Mouse (Mus musculus): ENCODE results near the gene Sh3d19.
"Not testable (repeated sequence)": the region's sequence is repeated elsewhere in the genome, so short reads cannot be mapped to it uniquely, and the experiment has no call there.

Sh3d19 gene

DNA sequence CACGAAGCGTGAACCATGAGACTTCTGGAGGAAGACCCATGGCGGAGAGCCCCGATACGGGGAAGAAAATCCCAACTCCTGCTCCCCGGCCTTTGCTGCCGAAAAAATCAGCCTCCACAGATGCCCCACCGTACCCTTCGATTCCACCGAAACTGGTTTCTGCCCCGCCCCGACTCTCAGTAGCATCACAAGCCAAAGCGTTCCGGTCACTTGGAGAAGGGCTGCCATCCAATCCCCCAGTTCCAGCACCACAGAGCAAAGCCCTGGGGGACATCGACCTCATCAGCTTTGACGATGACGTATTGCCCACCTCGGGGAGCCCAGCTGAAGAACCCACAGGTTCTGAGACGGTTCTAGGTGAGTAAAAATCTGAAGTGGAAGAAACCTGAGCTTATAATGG is 114.1 kb downstream of the Sh3d19 start:
- in situ Hi-C loops (cut with MboI; ENCODE audit: low sequenced_read_pairs), result no loop called here

DNA sequence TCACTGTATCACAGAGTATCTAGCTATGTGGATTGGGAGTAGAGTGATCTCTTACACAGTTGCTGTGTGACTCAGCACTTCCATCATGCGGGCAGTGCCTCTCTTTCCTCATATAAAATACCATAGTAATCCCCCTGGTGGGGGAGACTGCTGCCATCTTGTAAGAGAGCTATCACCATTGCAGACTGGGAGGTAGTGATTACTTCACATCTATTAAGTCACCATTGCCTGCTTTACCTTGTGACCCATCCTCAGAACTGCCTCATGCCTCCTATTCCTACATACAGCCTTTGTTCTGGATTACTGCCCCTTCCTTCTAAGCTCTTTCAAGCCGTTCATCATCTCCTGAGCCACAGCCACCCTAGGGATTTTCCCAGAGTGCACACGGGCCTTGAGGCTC is 117.0 kb downstream of the Sh3d19 start:
- in situ Hi-C loops (cut with MboI; ENCODE audit: low sequenced_read_pairs), result no loop called here

DNA sequence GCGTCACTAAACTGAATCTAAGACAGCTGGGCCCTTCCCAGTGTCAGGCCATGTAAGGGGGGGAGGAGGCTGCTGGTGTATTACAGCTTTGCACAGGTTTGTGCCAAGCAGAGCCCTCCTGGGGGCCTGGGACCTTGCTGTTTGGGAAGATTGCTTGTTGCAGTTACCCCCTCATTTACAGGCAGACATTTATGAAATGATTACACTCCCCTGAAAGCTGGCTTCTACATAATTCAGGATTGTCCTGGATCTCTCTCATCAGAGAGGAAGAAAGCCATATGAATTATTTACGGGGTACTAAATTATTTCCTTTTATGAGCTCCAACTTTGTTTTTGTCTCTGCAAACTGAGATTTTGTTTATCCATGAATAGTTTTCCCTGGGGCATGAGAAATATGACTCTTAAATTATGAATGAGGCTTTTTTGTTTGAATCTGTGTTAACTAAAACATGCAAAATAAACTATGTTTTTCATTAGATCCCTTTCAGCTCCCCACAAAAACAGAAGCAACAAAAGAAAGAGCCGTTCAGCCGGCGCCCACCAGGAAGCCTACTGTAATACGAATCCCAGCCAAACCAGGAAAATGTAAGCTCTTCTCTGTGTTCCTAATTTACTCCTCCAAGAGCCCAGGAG is 122.4 kb downstream of the Sh3d19 start:
- in situ Hi-C loops (cut with MboI; ENCODE audit: low sequenced_read_pairs), result no loop called here

DNA sequence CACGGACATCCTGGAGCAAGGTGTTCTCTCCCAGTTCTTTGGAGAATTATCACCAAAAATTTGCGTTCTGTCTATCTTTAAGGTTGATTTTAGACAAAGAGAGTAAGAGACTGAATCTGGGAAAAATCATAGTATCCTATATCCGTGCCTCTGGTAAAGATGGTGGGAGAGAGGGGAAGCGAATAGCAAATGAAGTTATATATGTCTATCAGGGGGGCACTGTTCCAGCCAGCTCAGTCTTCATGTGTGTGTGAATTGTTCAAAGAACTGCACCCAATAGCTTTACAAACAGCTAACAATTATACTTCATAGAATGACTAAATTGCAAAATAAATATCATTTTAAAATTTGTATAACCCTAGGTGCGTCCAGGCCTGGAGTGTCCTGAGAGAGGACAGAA is 123.0 kb downstream of the Sh3d19 start:
- in situ Hi-C loops (cut with MboI; ENCODE audit: low sequenced_read_pairs), result no loop called here

DNA sequence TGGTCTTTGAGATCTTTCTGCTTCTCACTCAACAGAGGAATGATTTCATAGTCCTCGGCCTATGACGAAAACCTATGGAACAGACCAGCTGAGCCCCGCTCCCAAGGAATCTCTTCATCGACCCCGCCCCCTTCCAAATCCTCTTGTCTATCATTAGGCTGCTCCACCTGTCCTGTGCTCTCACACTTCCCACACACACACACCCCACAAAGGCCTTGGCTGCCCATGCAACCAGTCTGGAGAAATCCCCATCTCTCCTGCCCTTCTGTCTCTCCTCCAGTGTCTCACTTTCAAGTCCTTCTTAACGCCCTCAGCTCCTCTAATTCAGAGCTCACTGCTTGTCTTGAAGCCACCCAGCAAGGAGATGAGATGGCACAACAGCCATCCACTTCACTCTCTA is 131.0 kb downstream of the Sh3d19 start:
- in situ Hi-C loops (cut with MboI; ENCODE audit: low sequenced_read_pairs), result no loop called here

DNA sequence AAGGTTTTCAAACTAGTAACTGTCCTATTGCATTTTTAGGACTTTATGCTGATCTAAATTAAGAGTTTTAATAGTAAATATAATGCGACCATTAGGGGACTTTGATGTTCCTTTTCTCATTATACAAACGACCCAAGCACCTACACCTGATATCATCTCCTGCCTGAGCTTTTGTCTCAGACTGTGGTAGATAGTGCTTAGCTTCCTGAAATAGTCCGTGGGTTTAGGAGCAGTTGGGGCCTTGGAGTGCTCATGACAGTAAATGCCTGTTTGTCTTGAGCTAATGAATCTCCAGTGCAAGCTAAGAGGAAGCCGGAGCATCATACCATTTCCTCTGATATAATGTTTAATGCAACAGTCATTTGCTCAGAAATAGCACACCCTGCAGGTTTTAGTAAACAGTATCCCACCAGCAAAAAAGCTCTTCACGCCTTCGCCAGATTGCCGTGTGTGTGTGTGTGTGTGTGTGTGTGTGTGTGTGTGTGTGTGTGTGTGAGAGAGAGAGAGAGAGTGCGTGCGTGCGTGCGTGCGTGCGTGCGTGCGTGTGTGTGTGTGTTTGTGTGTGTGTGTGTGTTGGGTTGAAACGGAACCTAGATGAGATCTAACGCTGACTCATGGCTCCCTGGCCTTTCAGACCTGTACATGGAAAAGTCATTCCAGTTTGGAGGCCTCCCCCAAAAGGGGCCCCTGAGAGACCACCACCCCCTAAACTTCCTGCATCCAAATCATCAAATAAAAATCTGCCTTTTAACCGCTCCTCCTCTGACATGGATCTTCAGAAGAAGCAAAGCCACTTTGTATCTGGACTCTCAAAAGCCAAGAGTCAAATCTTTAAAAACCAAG is 132.8 kb downstream of the Sh3d19 start:
- in situ Hi-C loops (cut with MboI; ENCODE audit: low sequenced_read_pairs), result no loop called here

DNA sequence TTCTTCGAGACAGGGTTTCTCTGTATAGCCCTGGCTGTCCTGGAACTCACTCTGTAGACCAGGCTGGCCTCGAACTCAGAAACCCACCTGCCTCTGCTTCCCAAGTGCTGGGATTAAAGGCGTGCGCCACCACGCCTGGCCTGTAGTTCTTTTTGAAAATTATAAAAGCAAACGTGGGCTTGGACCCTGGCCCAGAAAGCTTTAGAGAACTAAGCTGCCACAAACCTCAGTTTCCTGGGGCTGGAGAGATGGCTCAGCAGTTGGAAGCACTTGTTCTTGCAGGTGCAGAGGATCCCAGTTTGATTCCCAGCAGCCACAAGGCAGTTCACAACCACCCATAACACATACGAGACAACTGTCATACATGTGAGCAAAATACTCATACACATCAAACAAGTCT is 133.5 kb downstream of the Sh3d19 start:
- in situ Hi-C loops (cut with MboI; ENCODE audit: low sequenced_read_pairs), result not testable (repeated sequence)

DNA sequence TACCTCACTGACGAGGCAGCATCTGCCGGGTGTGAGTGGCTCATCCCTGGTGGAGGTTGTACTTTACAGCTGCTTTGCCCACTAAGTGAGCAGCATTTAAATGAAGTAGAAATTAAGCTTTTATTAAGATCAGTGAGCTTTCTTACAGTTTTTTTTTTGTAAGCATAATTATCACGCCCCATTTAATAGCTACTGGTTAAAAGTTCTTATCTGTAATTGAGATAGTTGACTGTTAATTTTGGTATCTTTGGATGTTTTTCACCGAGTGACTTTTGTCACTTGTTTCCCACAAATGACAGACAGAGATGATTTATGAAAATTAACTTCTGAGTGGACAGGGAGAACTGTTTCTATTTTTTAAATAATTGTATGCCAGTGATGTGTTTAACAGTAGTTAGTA is 134.0 kb downstream of the Sh3d19 start:
- in situ Hi-C loops (cut with MboI; ENCODE audit: low sequenced_read_pairs), result no loop called here

DNA sequence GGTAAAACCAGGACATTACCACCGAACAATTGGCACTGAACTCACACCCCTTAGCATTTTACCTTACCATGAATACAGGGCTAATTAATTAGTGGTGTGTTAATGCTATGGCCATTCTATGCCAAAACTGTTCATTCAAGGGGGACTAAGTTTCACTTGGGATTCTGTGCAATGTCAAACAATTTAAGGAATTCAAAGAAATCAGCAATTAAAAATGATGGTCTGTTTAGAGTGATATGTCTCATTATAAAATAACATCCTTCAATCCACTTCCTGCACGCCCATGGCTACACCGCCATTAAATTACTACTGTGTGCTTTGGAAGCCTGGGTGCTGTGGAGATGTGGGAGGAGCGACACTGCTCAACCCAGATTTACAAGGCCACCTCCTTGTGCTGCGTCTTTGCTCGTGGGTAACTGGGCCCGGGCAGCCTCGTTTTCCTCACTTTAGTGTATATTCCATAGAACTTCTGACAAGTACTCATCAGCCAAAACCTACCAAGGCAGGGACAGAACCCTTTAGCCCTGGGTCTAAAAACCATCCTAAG is 135.2 kb downstream of the Sh3d19 start:
- in situ Hi-C loops (cut with MboI; ENCODE audit: low sequenced_read_pairs), result no loop called here

DNA sequence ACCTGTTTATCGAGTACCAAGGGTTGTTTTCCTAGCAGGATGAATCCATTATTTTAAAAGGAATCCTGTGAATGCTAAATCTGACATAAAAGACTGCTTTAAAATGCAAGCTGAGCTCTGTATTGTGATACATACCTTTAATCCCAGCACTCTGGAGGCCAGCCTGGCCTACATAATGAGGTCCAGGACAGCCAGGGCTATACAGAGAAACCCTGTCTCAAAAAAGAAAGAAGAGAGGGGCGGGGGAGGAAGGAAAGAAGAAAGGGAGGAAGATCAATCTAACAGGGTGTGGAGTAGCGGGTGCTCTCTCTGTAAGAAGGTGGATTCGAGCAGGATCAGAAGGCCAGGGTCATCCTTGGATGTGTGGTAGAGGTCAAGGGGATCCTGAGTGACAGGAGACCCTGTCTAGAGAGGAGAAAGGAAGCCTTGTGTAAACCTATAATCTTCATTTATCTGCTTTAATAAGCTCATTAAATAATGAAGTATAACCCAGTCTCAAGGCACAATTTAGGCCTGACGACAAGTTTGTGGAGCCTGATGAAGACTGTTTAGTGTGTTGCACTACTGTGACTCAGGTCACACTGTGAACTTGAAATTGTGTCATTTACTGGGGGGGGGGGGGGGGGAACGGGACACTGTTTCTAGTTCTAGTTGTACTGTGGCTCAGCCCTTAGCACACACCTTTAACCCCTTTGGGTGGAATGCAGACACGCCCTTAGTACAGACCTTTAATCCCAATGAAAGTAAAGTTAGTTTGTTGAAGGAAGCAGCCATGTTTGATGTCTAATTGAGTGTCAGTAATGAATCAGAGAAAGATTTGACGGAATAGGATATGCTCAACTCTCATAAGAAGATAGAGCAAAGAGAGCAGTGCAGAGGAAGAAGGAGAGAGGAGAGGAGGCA is 137.0 kb downstream of the Sh3d19 start:
- in situ Hi-C loops (cut with MboI; ENCODE audit: low sequenced_read_pairs), result no loop called here

DNA sequence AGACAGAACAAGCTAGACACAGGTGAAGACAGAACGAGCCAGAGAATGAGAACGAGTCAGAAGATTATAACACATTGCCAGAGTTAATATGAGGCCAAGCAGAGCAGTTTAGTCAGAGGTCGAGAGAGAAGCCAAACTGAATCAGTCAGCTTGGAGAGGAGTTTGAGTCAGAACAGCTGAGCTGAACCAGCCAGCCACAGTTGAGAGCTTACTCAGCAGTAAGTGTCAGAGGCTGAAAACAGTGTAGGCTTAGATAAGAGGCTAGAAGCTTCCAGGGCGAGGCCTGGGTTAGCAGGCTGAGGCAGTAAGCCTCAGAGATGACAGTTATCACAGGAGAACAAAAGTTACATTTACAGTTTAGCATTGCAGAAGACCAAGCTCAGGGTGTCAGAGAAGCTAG is 137.7 kb downstream of the Sh3d19 start:
- in situ Hi-C loops (cut with MboI; ENCODE audit: low sequenced_read_pairs), result no loop called here

DNA sequence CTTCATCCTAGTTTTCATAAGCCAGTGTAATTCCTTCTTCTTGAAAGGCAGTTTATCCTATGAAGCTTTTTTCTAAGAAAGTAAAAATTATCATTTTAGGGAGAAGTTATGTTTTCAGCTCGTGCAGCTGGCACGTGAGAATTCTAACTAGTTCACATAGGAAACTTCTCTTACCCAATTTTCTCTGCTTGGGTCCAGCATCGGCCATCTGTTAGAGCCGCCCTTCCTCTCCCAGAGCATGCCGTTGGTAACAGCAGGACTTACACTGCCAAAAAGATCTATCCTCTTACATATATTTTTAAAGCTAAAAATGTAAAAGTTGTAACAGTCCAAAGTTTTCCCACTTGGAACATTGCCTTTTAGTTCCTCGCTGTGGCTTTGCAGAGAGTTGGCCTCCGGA is 138.2 kb downstream of the Sh3d19 start:
- in situ Hi-C loops (cut with MboI; ENCODE audit: low sequenced_read_pairs), result no loop called here

DNA sequence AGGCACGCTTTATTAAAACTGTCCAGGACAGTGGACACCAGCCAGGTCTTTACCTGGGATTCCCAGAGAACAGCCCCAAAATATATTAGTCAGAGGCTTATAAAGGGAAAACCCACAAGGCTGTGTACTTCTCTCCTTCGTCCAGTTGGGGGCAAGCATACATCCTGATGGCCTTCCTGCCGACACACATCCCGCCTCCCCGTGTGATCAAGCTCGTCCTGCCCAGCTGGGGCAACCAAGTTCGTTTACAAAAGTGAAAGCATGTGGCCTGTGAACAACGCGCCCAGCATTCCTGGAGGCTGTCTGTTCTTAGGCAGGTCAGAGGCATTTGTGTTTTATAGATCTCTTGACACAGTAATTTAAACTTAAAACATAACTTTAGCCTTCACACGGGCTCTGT is 139.2 kb downstream of the Sh3d19 start:
- in situ Hi-C loops (cut with MboI; ENCODE audit: low sequenced_read_pairs), result no loop called here

DNA sequence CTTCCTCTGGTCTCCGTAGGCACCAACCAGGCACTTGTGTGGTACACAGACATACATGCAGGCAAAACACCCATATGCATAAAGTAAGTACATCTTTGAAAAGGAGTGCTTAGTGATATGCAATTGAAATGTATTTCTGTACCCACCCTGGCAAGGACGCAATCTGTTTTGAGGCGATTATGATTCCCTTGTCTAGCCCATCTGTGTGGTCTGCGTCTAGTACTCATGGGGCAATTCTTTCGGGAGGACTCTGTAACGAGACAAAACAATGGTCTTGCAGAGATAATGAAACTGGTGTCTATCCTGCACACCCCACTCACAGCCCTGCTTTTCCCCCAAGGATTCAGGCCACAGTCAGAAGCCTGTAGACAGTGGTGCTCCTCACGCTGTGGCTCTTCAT is 141.9 kb downstream of the Sh3d19 start:
- in situ Hi-C loops (cut with MboI; ENCODE audit: low sequenced_read_pairs), result no loop called here

DNA sequence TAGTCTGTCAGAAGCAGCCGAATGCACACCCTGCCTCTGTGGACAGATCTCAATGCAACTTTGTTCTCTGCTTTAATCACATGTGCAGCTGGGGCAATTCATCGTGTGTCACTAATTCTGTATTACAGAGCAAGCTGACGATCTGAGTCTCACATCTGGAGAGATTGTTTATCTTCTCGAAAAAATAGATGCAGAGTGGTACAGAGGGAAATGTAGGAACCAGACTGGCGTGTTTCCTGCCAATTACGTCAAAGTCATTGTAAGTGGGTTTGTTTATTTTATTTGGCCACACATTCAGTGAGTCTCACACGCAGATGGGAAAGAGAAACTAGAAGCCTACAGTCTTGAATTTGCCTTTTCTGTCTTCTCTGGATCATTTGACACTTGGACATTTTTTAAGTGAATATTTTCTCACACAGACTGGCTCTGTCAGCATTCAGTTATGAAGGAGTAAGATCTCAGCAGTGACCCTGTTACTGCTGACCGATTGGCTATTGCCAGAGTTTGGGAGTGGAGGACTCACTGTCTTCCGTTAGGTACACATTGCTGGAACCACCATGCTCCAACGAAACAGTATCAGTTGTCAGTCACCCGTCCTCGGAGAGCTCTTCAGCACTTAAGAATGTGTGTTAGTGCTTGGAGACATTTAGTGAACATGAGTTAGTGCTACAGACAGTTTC is 143.9 kb downstream of the Sh3d19 start:
- in situ Hi-C loops (cut with MboI; ENCODE audit: low sequenced_read_pairs), result no loop called here

DNA sequence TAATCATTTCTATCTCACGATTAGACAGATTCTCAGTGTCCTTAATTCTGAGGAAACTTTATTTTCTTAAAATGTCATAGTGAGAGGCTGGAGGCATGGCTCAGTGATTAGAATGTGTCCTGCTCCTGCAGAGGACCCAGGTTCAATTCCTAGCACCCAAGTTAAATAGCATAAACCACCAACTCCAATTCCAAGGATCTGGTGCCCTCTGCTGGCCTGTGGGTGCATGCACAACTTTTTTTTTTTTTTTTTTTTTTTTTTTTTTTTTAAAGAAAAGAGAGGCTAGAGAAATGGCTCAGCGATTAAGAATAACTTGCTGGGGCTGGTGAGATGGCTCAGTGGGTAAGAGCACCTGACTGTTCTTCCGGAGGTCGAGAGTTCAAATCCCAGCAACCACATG is 146.0 kb downstream of the Sh3d19 start:
- in situ Hi-C loops (cut with MboI; ENCODE audit: low sequenced_read_pairs), result no loop called here

DNA sequence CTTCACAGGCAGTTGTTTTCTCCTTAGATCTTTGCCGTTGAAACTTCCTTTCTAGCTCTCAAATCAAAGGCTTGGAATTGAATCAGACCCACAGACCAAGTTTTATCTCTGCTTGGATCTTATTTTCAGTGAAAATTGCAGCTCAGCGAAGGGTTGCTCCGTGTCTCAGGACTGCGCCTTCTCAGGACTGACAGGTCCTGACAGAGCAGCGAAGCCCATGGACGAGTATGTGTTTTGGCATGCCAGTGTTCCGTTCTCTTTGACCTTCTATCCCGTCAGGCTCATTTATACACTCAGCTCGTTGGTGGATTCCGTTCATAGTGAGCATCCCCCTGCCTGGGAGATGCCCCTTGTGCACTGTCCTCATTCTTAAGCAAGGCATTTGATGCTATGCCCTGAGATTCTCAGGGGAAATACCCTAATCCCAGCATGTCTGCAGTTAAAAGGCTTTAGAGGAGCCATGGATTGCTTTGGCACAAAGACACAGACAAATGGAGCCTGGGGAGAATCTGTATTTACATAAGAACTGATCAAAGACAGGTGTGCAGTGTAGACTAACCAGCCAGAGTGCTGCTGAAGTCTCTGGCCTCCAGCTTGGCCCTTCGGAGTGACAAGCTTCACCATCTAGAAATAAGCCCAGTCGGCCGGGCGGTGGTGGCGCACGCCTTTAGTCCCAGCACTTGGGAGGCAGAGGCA is 148.5 kb downstream of the Sh3d19 start:
- in situ Hi-C loops (cut with MboI; ENCODE audit: low sequenced_read_pairs), result no loop called here

DNA sequence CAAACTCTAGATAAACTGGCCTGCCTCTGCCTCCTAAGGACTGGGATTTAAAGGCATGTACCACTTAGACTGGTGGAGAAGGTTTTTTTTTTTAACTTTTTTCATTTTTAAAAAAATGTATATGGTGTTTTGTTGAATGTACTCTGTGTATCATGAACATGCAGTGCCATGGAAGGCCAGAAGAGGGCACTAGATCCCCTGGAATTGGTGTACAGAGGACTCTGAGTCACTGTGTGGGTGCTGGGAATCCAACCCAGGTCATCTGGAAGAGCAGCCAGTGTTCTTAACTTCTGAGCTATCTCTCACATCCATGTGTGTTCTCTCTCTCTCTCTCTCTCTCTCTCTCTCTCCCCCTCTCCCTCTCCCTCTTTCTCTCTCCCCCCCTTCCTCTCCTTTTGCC is 151.2 kb downstream of the Sh3d19 start:
- in situ Hi-C loops (cut with MboI; ENCODE audit: low sequenced_read_pairs), result no loop called here

DNA sequence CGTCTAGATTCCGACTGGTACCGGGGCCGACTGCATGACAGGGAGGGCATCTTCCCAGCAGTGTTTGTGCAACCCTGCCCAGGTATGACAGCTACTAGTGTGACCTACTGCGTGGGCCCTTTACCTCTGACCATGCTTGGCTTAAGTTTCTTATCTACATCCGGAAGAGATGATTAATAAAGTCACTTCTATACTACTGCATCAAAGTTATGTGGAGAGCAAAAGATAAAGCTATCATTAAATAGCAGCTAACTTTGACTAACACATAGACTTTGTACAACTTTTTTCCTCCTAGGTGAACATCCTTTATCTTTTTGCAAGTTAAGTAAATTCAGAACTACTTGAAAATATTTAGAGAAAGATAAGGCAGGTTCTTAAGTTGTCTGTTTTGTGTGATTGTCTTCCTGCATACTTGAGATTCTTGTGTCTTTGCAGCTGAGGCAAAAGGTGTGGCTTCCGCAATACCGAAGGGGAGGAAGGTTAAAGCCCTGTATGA is 152.4 kb downstream of the Sh3d19 start:
- in situ Hi-C loops (cut with MboI; ENCODE audit: low sequenced_read_pairs), result no loop called here

DNA sequence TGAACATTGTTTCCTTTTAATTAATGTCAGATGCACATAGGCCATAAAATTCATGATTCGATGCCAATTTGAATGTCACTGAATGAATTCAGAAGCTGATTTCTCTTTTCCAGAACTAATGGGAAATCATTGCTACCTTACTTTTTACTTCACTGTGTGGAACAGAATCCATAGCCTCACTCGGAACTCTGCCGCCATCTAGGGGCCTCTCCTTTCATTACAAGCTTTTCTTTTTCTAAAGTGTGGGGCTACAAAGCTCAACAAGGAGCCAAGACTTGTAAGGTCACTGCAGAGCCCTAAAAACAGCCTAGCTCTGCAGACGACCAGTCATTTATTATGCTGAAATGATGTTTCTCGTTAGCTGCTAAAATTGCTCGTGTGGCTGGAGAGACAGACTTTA is 158.8 kb downstream of the Sh3d19 start:
- in situ Hi-C loops (cut with MboI; ENCODE audit: low sequenced_read_pairs), result no loop called here

All from CH12F3 (cell line).